Mouse (Mus musculus) neural tube, embryonic 15.5 days (tissue): ENCODE measurements around the gene Adh6a. TPM values are rescaled to one million over a fixed set of nuclear protein-coding genes. Genes with fewer than 3 reads are reported as not detected.

Experiments
- ATAC-seq: fragments of 200-750 bp; cut with Nextera tagmentation; 2 replicates; pipeline ENCODE4 v1.8.0; 2017; ENCODE audit warnings: mild to moderate bottlenecking, moderate TSS enrichment, moderate library complexity; ENCODE audit not compliant: low FRiP score
- H3K27ac ChIP-seq: fragments of 300-500 bp; sonication (generic); replicated peaks from 2 replicates; pipeline ENCODE4 v1.5.1; 2015; ENCODE audit warnings: mild to moderate bottlenecking, inconsistent platforms
- H3K27me3 ChIP-seq: fragments of 300-500 bp; sonication (generic); replicated peaks from 2 replicates; pipeline ENCODE4 v1.6.1; 2015; ENCODE audit warnings: inconsistent platforms
- H3K36me3 ChIP-seq: fragments of 300-500 bp; sonication (generic); 2 replicates; pipeline ENCODE4 v1.6.1; 2015; ENCODE audit warnings: inconsistent platforms
- H3K4me1 ChIP-seq: fragments of 300-500 bp; sonication (generic); 2 replicates; pipeline ENCODE4 v1.6.1; 2015; ENCODE audit warnings: inconsistent platforms
- H3K4me2 ChIP-seq: fragments of 300-500 bp; sonication (generic); 2 replicates; pipeline ENCODE4 v1.6.1; 2015; ENCODE audit warnings: inconsistent platforms, mild to moderate bottlenecking, moderate library complexity
- H3K4me3 ChIP-seq: fragments of 300-500 bp; sonication (generic); replicated peaks from 2 replicates; pipeline ENCODE4 v1.5.1; 2015; ENCODE audit warnings: mild to moderate bottlenecking, inconsistent platforms
- H3K9ac ChIP-seq: fragments of 300-500 bp; sonication (generic); replicated peaks from 2 replicates; pipeline ENCODE4 v1.6.1; 2015; ENCODE audit warnings: mild to moderate bottlenecking, inconsistent platforms
- H3K9me3 ChIP-seq: fragments of 300-500 bp; sonication (generic); replicated peaks from 2 replicates; pipeline ENCODE4 v1.6.1; 2016; ENCODE audit warnings: inconsistent platforms
- WGBS: fragments of 180-500 bp; shearing (Covaris S2); methylation state at CpG from one replicate; pipeline ENCODE4 v1.1.7; 2015; ENCODE audit warnings: mixed read lengths; 5-methylcytosine and 5-hydroxymethylcytosine counted together
- polyA plus RNA-seq: library from polyadenylated mRNA; unstranded; fragments of >200 nt; fragmentation: Nextera tagmentation; extraction: Ambion mirVana; gene quantifications from 2 replicates; pipeline ENCODE4 v1.2.1, GENCODE M21; 2015

The Adh6a gene
- 0.12 TPM in 1 of 2 replicates, not detected in the other for polyA plus RNA-seq

- Histone ChIP-seq H3K36me3 (no peaks in the 10 kb centered on the region), H3K9me3 (no peaks in the 10 kb centered on the region), H3K27ac (no peak within 1 kb of the TSS), H3K4me3 (no peak within 1 kb of the TSS), H3K4me1 (no peaks in the 10 kb centered on the region), H3K9ac (no peak within 1 kb of the TSS), H3K4me2 (no peak within 1 kb of the TSS), H3K27me3 (no peaks in the 10 kb centered on the region)
- 87% methylated on average over 5 of the region's 5 CpGs for WGBS
- no peak for ATAC-seq
These were observed at the start of gene Adh6a for GRCm38 (mm10) chr3:138312965-138313364. TSS of gene Adh6a (plus strand) at chr3:138313286.

- no peak overlapping the region for H3K4me2 ChIP-seq
- H3K36me3 ChIP-seq: no peaks in the 10 kb centered on the region
- no peaks in the 10 kb centered on the region for H3K27me3 ChIP-seq
- no peaks in the 10 kb centered on the region for H3K4me1 ChIP-seq
- no peak overlapping the region for H3K27ac ChIP-seq
- H3K4me3 ChIP-seq: no peak overlapping the region
- H3K9me3 ChIP-seq: no peaks in the 10 kb centered on the region
- 84% methylated on average over 3 of the region's 3 CpGs for WGBS
- no peak for ATAC-seq
- no peak overlapping the region for H3K9ac ChIP-seq
These were observed 48.4 kb upstream of the Adh6a start for GRCm38 (mm10) chr3:138264648-138265047.

GRCm38 (mm10) chr3:138270507-138270906, 42.6 kb upstream of the Adh6a start:
- Histone ChIP-seq H3K9ac (no peak overlapping the region), H3K4me2 (no peak overlapping the region), H3K27ac (no peak overlapping the region), H3K4me1 (no peaks in the 10 kb centered on the region), H3K27me3 (no peaks in the 10 kb centered on the region), H3K36me3 (no peaks in the 10 kb centered on the region), H3K9me3 (no peaks in the 10 kb centered on the region), H3K4me3 (no peak overlapping the region)
- WGBS: 3% methylated on average over 1 of the region's 1 CpGs
- ATAC-seq: no peak

- Histone ChIP-seq H3K9ac (no peak overlapping the region), H3K4me3 (no peak overlapping the region), H3K27me3 (no peaks in the 10 kb centered on the region), H3K4me1 (no peaks in the 10 kb centered on the region), H3K9me3 (no peaks in the 10 kb centered on the region), H3K4me2 (no peak overlapping the region), H3K27ac (no peak overlapping the region), H3K36me3 (no peaks in the 10 kb centered on the region)
- no peak for ATAC-seq
- 37% methylated on average over 2 of the region's 2 CpGs for WGBS
These were observed 41.8 kb upstream of the Adh6a start for GRCm38 (mm10) chr3:138271297-138271696.

- Histone ChIP-seq H3K4me2 (no peak overlapping the region), H3K9me3 (no peaks in the 10 kb centered on the region), H3K9ac (no peak overlapping the region), H3K27me3 (no peaks in the 10 kb centered on the region), H3K4me1 (no peaks in the 10 kb centered on the region), H3K36me3 (no peaks in the 10 kb centered on the region), H3K27ac (no peak overlapping the region), H3K4me3 (no peak overlapping the region)
- no peak for ATAC-seq
- WGBS: 93% methylated on average over 7 of the region's 7 CpGs
These were observed 40.0 kb upstream of the Adh6a start for GRCm38 (mm10) chr3:138273080-138273479.

GRCm38 (mm10) chr3:138275100-138275499, 38.0 kb upstream of the Adh6a start:
- Histone ChIP-seq H3K9me3 (no peaks in the 10 kb centered on the region), H3K4me1 (no peaks in the 10 kb centered on the region), H3K4me3 (no peak overlapping the region), H3K36me3 (no peaks in the 10 kb centered on the region), H3K4me2 (no peak overlapping the region), H3K27ac (no peak overlapping the region), H3K9ac (no peak overlapping the region), H3K27me3 (no peaks in the 10 kb centered on the region)
- 91% methylated on average over 3 of the region's 3 CpGs for WGBS
- no peak for ATAC-seq

GRCm38 (mm10) chr3:138282556-138282955, 30.5 kb upstream of the Adh6a start:
- Histone ChIP-seq H3K27ac (no peak overlapping the region), H3K36me3 (no peaks in the 10 kb centered on the region), H3K4me2 (no peak overlapping the region), H3K27me3 (no peaks in the 10 kb centered on the region), H3K4me1 (no peaks in the 10 kb centered on the region), H3K9me3 (no peaks in the 10 kb centered on the region), H3K9ac (no peak overlapping the region), H3K4me3 (no peak overlapping the region)
- WGBS: 77% methylated on average over 9 of the region's 9 CpGs
- ATAC-seq: no peak

GRCm38 (mm10) chr3:138283831-138284230, 29.3 kb upstream of the Adh6a start:
- no peak for ATAC-seq
- Histone ChIP-seq H3K27ac (no peak overlapping the region), H3K36me3 (no peaks in the 10 kb centered on the region), H3K4me2 (no peak overlapping the region), H3K27me3 (no peaks in the 10 kb centered on the region), H3K4me1 (no peaks in the 10 kb centered on the region), H3K9me3 (no peaks in the 10 kb centered on the region), H3K9ac (no peak overlapping the region), H3K4me3 (no peak overlapping the region)
- WGBS: 100% methylated on average over 1 of the region's 1 CpGs

GRCm38 (mm10) chr3:138285986-138286385, 27.1 kb upstream of the Adh6a start:
- ATAC-seq: no peak
- Histone ChIP-seq H3K27ac (no peak overlapping the region), H3K36me3 (no peaks in the 10 kb centered on the region), H3K27me3 (no peaks in the 10 kb centered on the region), H3K9ac (no peak overlapping the region), H3K4me2 (no peak overlapping the region), H3K9me3 (no peaks in the 10 kb centered on the region), H3K4me1 (no peaks in the 10 kb centered on the region), H3K4me3 (no peak overlapping the region)
- 88% methylated on average over 7 of the region's 7 CpGs for WGBS

GRCm38 (mm10) chr3:138287686-138288085, 25.4 kb upstream of the Adh6a start:
- no peaks in the 10 kb centered on the region for H3K4me1 ChIP-seq
- H3K9me3 ChIP-seq: no peaks in the 10 kb centered on the region
- 93% methylated on average over 4 of the region's 4 CpGs for WGBS
- no peak for ATAC-seq
- H3K9ac ChIP-seq: no peak overlapping the region
- no peaks in the 10 kb centered on the region for H3K36me3 ChIP-seq
- no peaks in the 10 kb centered on the region for H3K27me3 ChIP-seq
- no peak overlapping the region for H3K4me2 ChIP-seq
- no peak overlapping the region for H3K27ac ChIP-seq
- no peak overlapping the region for H3K4me3 ChIP-seq

- no peak for ATAC-seq
- WGBS: 52% methylated on average over 2 of the region's 2 CpGs
- Histone ChIP-seq H3K4me1 (no peaks in the 10 kb centered on the region), H3K27ac (no peak overlapping the region), H3K27me3 (no peaks in the 10 kb centered on the region), H3K36me3 (no peaks in the 10 kb centered on the region), H3K9me3 (0 out of 2 replicates have a peak, but pooled peaks cover 4% of the 10 kb centered on the region), H3K4me2 (no peak overlapping the region), H3K9ac (no peak overlapping the region), H3K4me3 (no peak overlapping the region)
These were observed 22.4 kb upstream of the Adh6a start for GRCm38 (mm10) chr3:138290672-138291071.

GRCm38 (mm10) chr3:138291529-138292117, 21.5 kb upstream of the Adh6a start:
- Histone ChIP-seq H3K36me3 (no peaks in the 10 kb centered on the region), H3K27me3 (no peaks in the 10 kb centered on the region), H3K9me3 (0 out of 2 replicates have a peak, but pooled peaks cover 4% of the 10 kb centered on the region), H3K4me1 (no peaks in the 10 kb centered on the region), H3K9ac (no peak overlapping the region), H3K27ac (no peak overlapping the region), H3K4me3 (no peak overlapping the region), H3K4me2 (no peak overlapping the region)
- 97% methylated on average over 4 of the region's 4 CpGs for WGBS
- no peak for ATAC-seq
